Mouse (Mus musculus): ENCODE measurements around the gene Syn3.

DNA sequence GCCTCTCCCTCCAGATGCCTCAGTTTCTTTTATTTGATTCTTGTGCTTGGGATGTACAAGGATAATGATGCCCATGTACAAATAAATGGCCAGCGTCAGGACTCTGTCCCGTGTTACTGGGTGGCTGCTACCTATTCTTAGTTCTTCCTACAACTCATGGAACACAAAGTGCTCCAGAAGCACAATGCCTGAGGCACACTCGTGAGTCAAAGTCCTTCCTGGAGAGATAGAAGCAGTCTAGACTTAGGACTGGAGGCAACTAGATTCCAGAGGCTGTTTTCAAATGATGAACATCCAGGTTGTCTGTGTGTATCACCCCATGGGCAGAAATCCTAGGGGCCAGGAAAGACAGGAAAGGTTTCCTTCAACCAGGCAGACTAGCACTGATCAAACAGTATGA lies 427.9 kb downstream of the Syn3 start:
- TF ChIP-seq CTCF (IDR thresholded peaks at IDR 0.05; ENCODE audit: extremely low read depth, insufficient read depth, low read length) (no peak), POLR2A (IDR thresholded peaks at IDR 0.05; ENCODE audit: extremely low read depth, insufficient read depth, low read length) (no peak)

Data from cortical plate, adult 2 months (tissue).